Comparison of ENCODE assay signal across 11 mouse cellular contexts in the genomic region with DNA sequence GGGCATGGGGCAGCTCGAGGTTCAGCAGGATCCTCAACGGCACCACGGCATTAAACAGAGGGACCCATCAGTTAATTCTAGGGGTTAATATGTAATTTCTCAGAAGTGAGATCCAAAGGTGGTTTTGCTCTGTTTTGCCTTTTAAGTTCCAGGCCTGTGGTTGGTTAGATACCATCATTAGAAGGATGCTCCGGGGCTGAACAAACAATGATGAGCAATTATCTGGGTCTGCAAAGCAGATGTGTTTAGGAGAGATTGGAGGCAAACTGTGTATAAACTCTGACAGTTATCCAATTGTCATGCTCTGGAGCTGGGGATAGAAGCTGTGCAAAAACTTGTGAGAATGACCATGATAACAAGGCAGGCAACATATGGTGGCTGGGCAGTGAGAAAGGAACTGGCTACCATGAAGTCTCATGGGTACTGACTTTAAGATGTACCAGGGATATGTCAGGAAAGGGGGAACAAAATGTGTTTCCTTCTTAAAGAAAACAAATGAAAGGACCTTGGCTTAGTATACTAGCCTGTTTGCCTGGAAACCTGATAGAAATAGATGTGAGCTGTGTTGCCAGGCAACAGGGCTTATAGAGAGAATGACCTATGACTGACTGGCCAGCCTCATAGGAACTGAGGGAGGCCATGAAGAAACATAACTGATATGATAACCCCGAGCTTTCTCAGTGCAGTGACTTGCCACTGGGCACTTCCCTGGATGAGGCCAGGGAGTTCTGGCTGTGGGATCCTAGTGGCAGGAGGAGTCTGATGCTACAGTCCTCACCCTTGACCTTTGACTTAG.
DNase-seq lines count a peak whose midpoint lies in the region; ATAC-seq and TF ChIP-seq lines count a peak whose summit lies in the region.
"Had no signal": no experiment of that assay in that cellular context is flagged by ENCODE, and none has a peak within 500 bp of the region (broad histone marks: within the 10 kb centered on the region; RNA-seq: fewer than 3 reads in every experiment).

No protein-coding gene starts in this region.

- H3K9ac ChIP-seq in liver, embryonic 11.5 days (ENCODE audit: low read depth, low read length): no peak overlapping the region
- 0 out of 2 replicates have a peak overlapping the region, but pooled peaks have one; percentile 26 for H3K9ac ChIP-seq in limb, embryonic 14.5 days (ENCODE audit: low read depth, low read length, severe bottlenecking)
- no peak overlapping the region for H3K9ac ChIP-seq in midbrain, embryonic 16.5 days (ENCODE audit: low read depth, low read length)
- H3K9ac ChIP-seq: intestine, embryonic 15.5 days had no signal

- no peak for TF ChIP-seq POLR2A in limb, embryonic 14.5 days (IDR thresholded peaks at IDR 0.05; ENCODE audit: borderline replicate concordance, extremely low read depth, insufficient read depth, insufficient read length)

- DNase-seq in liver, embryonic 11.5 days (ENCODE audit: low spot score): no peak
- DNase-seq in liver: no peak
- DNase-seq in limb, embryonic 14.5 days (ENCODE audit: low spot score): peak; percentile 12
- no peak for DNase-seq in right cerebral cortex, postnatal 25 days
- no peak for DNase-seq in spleen, postnatal 36 days (ENCODE audit: low spot score in 2 of 2)
- DNase-seq: gastrocnemius, adult 2 months had no signal

- no peaks in the 10 kb centered on the region for H3K36me3 ChIP-seq in liver, embryonic 11.5 days (ENCODE audit: control insufficient read depth, insufficient read depth, low read length)
- H3K36me3 ChIP-seq in limb, embryonic 14.5 days (ENCODE audit: control insufficient read depth, insufficient read depth, low read length): no peaks in the 10 kb centered on the region
- no peaks in the 10 kb centered on the region for H3K36me3 ChIP-seq in midbrain, embryonic 16.5 days (ENCODE audit: control insufficient read depth, insufficient read depth, low read length)
- H3K36me3 ChIP-seq: intestine, embryonic 15.5 days had no signal

- no peak overlapping the region for H3K4me3 ChIP-seq in liver, embryonic 11.5 days (ENCODE audit: low read depth, low read length)
- 0 out of 2 replicates have a peak overlapping the region, but pooled peaks have one; percentile 9 for H3K4me3 ChIP-seq in limb, embryonic 14.5 days (replicated peaks; ENCODE audit: low read length)
- H3K4me3 ChIP-seq in midbrain, embryonic 16.5 days (ENCODE audit: low read depth, low read length): no peak overlapping the region
- H3K4me3 ChIP-seq: gastrocnemius, adult 2 months; intestine, embryonic 15.5 days; myocyte had no signal

- 22% methylated on average over 5 of the region's 5 CpGs for WGBS in liver, embryonic 11.5 days
- 49% methylated on average over 5 of the region's 5 CpGs for WGBS in limb, embryonic 14.5 days
- WGBS in midbrain, embryonic 16.5 days: 51% methylated on average over 5 of the region's 5 CpGs

- peaks cover 41% of the 10 kb centered on the region for H3K4me1 ChIP-seq in liver, embryonic 11.5 days (replicated peaks; ENCODE audit: control insufficient read depth, insufficient read depth, low read length)
- peaks cover 37% of the 10 kb centered on the region for H3K4me1 ChIP-seq in limb, embryonic 14.5 days (ENCODE audit: control insufficient read depth, insufficient read depth, low read length)
- peaks cover 21% of the 10 kb centered on the region for H3K4me1 ChIP-seq in midbrain, embryonic 16.5 days (ENCODE audit: control insufficient read depth, insufficient read depth, low read length)

- peak overlapping the region; percentile 41 for H3K4me2 ChIP-seq in liver, embryonic 11.5 days
- peak overlapping the region; percentile 27; the same call in 1 of the 2 replicates for H3K4me2 ChIP-seq in limb, embryonic 14.5 days (replicated peaks; ENCODE audit: low read depth, low read length, severe bottlenecking)
- peak overlapping the region; percentile 19; the same call in 1 of the 2 replicates for H3K4me2 ChIP-seq in midbrain, embryonic 16.5 days (ENCODE audit: low read length)
- H3K4me2 ChIP-seq: intestine, embryonic 15.5 days had no signal

- peak; percentile 79 for ATAC-seq in liver, embryonic 11.5 days (replicated peaks; ENCODE audit: low FRiP score)
- ATAC-seq in common myeloid progenitor, adult 5-6 weeks (replicated peaks; ENCODE audit: low read depth, poor library complexity, severe bottlenecking): peak; percentile 26
- no peak for ATAC-seq in limb, embryonic 14.5 days (ENCODE audit: low FRiP score, low read depth)
- peak; percentile 56; the same call in 1 of the 2 replicates for ATAC-seq in midbrain, embryonic 16.5 days
- ATAC-seq: intestine, embryonic 15.5 days; Patski had no signal

- no peaks in the 10 kb centered on the region for H3K27me3 ChIP-seq in liver, embryonic 11.5 days (replicated peaks; ENCODE audit: control insufficient read depth, insufficient read depth, low read length)
- H3K27me3 ChIP-seq in limb, embryonic 14.5 days (ENCODE audit: control insufficient read depth, insufficient read depth, low read length): no peaks in the 10 kb centered on the region
- no peaks in the 10 kb centered on the region for H3K27me3 ChIP-seq in midbrain, embryonic 16.5 days (ENCODE audit: control insufficient read depth, insufficient read depth, low read depth, low read length)
- H3K27me3 ChIP-seq: intestine, embryonic 15.5 days; Patski had no signal

- no peaks in the 10 kb centered on the region for H3K9me3 ChIP-seq in liver, embryonic 11.5 days (ENCODE audit: control insufficient read depth, low read length)
- H3K9me3 ChIP-seq in limb, embryonic 14.5 days (ENCODE audit: control insufficient read depth, low read length): no peaks in the 10 kb centered on the region
- no peaks in the 10 kb centered on the region for H3K9me3 ChIP-seq in midbrain, embryonic 16.5 days (replicated peaks; ENCODE audit: control insufficient read depth, low read length, poor library complexity, severe bottlenecking)
- H3K9me3 ChIP-seq: intestine, embryonic 15.5 days had no signal

- peak overlapping the region; percentile 30; the same call in 1 of the 2 replicates for H3K27ac ChIP-seq in liver, embryonic 11.5 days (ENCODE audit: low read depth, low read length)
- H3K27ac ChIP-seq in limb, embryonic 14.5 days (replicated peaks; ENCODE audit: low read depth, low read length): peak overlapping the region; percentile 74
- peak overlapping the region; percentile 56; the same call in 1 of the 2 replicates for H3K27ac ChIP-seq in midbrain, embryonic 16.5 days (ENCODE audit: low read length)
- H3K27ac ChIP-seq: gastrocnemius, adult 2 months; intestine, embryonic 15.5 days had no signal
